In genomic region chr1:33597043-33597442, GRCm38 (mm10) we compare ENCODE assay signal across 23 mouse cellular contexts.
DNase-seq lines count a peak whose midpoint lies in the region; ATAC-seq and TF ChIP-seq lines count a peak whose summit lies in the region.
"Had no signal": no experiment of that assay in that cellular context is flagged by ENCODE, and none has a peak within 500 bp of the region (broad histone marks: within the 10 kb centered on the region; RNA-seq: fewer than 3 reads in every experiment).

No protein-coding gene starts in this region.

- H3K4me3 ChIP-seq in left cerebral cortex, adult 2 months = no peak overlapping the region
- H3K4me3 ChIP-seq in bone marrow, adult 2 months (replicated peaks; ENCODE audit: control insufficient read depth, low read depth, low read length) = no peak overlapping the region
- H3K4me3 ChIP-seq in hindbrain, embryonic 13.5 days = no peak overlapping the region
- H3K4me3 ChIP-seq: forebrain, embryonic 15.5 days had no signal

- ATAC-seq in hindbrain, embryonic 13.5 days (ENCODE audit: low FRiP score) = no peak
- ATAC-seq: activated CD4-positive, CD25-positive, alpha-beta regulatory T cell, adult 4 months; forebrain, embryonic 15.5 days; hindbrain, embryonic 16.5 days; midbrain, embryonic 16.5 days had no signal

- H3K4me2 ChIP-seq in hindbrain, embryonic 13.5 days = no peak overlapping the region
- H3K4me2 ChIP-seq: forebrain, embryonic 15.5 days; heart, embryonic 11.5 days; liver, embryonic 11.5 days; lung, embryonic 14.5 days had no signal

- intact Hi-C loops in left cerebral cortex, adult 2 months (cut with DNase I) = no loop called here

- DNase-seq in left cerebral cortex, adult 2 months (ENCODE audit: extremely low spot score in 1 of 2, low spot score in 2 of 2) = no peak
- no peak for DNase-seq in left cerebral cortex, adult 9 months (ENCODE audit: low spot score in 2 of 2)
- peak; percentile 18 for DNase-seq in 3T3-L1 (ENCODE audit: low read depth, low spot score)
- DNase-seq in ES-CJ7 (ENCODE audit: low read depth, low spot score) = peak; percentile 30
- DNase-seq in cerebellum, adult 9-10 months = no peak
- DNase-seq: adrenal gland, adult 8-10 months; cerebellum, adult 2 months; gastrocnemius, postnatal 10 days; kidney, adult 11 months; kidney, postnatal 4 days; layer of hippocampus, adult 9-11 months; lung, embryonic 14.5 days; lung, postnatal 4 days; right cerebral cortex, adult 18-20 months; right cerebral cortex, postnatal 4 days had no signal

- WGBS in bone marrow, adult 2 months = 81% methylated on average over 1 of the region's 1 CpGs
- WGBS in hindbrain, embryonic 13.5 days = 100% methylated on average over 1 of the region's 1 CpGs

- H3K36me3 ChIP-seq in hindbrain, embryonic 13.5 days = 0 out of 2 replicates have a peak, but pooled peaks cover 4% of the 10 kb centered on the region
- H3K36me3 ChIP-seq: forebrain, embryonic 15.5 days had no signal

- no peak overlapping the region for H3K9ac ChIP-seq in hindbrain, embryonic 13.5 days
- H3K9ac ChIP-seq: forebrain, embryonic 15.5 days; lung, embryonic 14.5 days had no signal

- H3K27me3 ChIP-seq in hindbrain, embryonic 13.5 days = no peaks in the 10 kb centered on the region
- H3K27me3 ChIP-seq: forebrain, embryonic 15.5 days had no signal

- no peaks in the 10 kb centered on the region; the same call in 1 of the 2 replicates for H3K4me1 ChIP-seq in bone marrow, adult 2 months (ENCODE audit: control insufficient read depth, insufficient read depth, low read length)
- no peaks in the 10 kb centered on the region for H3K4me1 ChIP-seq in hindbrain, embryonic 13.5 days (replicated peaks)
- H3K4me1 ChIP-seq: forebrain, embryonic 15.5 days had no signal

- TF ChIP-seq POLR2A in bone marrow, adult 2 months (IDR thresholded peaks at IDR 0.05; ENCODE audit: borderline replicate concordance, control insufficient read depth, low read depth, low read length) = no peak

- no peak overlapping the region for H3K27ac ChIP-seq in left cerebral cortex, adult 2 months
- no peak overlapping the region for H3K27ac ChIP-seq in bone marrow, adult 2 months (ENCODE audit: control insufficient read depth, insufficient read depth, low read depth, low read length, poor library complexity)
- no peak overlapping the region for H3K27ac ChIP-seq in hindbrain, embryonic 13.5 days
- H3K27ac ChIP-seq: forebrain, embryonic 15.5 days had no signal

- H3K9me3 ChIP-seq in hindbrain, embryonic 13.5 days = peaks cover 6% of the 10 kb centered on the region
- H3K9me3 ChIP-seq: forebrain, embryonic 15.5 days had no signal

- peak; percentile 17 for TF ChIP-seq CTCF in left cerebral cortex, adult 2 months (IDR thresholded peaks at IDR 0.05)
- peak; percentile 37 for TF ChIP-seq CTCF in bone marrow, adult 2 months (IDR thresholded peaks at IDR 0.05; ENCODE audit: control insufficient read depth, insufficient read depth, low read length)

Comparison
In these comparisons a context has a peak if more than half of its experiments do, and no peak if none do; other contexts are left out.
1. DNase-seq: peak in 3T3-L1 (single experiment) and ES-CJ7 (single experiment); none in left cerebral cortex, adult 2 months (0 of 2), left cerebral cortex, adult 9 months (0 of 2) and cerebellum, adult 9-10 months (single experiment).